Mouse (Mus musculus): ENCODE measurements around the gene Ccnl1. TPM values are rescaled to one million over a fixed set of nuclear protein-coding genes. Genes with fewer than 3 reads are reported as not detected.

The Ccnl1 gene
- polyA plus RNA-seq, 1 experiment, result 12.8 TPM

- no peak overlapping the region for H3K4me3 ChIP-seq
- no peaks in the 10 kb centered on the region for H3K79me2 ChIP-seq (ENCODE audit: control insufficient read depth, insufficient read depth)
- no peaks in the 10 kb centered on the region for H3K27me3 ChIP-seq (ENCODE audit: control insufficient read depth, insufficient read depth, insufficient read length)
- H3K4me2 ChIP-seq (ENCODE audit: low read depth), result no peak overlapping the region
- H3ac ChIP-seq (ENCODE audit: control insufficient read depth, insufficient read length), result no peak overlapping the region
- no peak for TF ChIP-seq POLR2A (IDR thresholded peaks at IDR 0.05; ENCODE audit: insufficient read length, low read depth)
- TF ChIP-seq USF1 (IDR thresholded peaks at IDR 0.05; ENCODE audit: low read depth), result no peak
- no peak for TF ChIP-seq MYOD1 (IDR thresholded peaks at IDR 0.05; ENCODE audit: control insufficient read depth in 1 of 3, insufficient read length in 2 of 3, low read depth in 2 of 3)
- TF ChIP-seq TCF12 (IDR thresholded peaks at IDR 0.05; ENCODE audit: insufficient read depth, poor library complexity, severe bottlenecking), result no peak
- no peak for TF ChIP-seq TCF3 (IDR thresholded peaks at IDR 0.05; ENCODE audit: insufficient read length, low read depth)
- TF ChIP-seq MYOG (IDR thresholded peaks at IDR 0.05; ENCODE audit: control insufficient read depth in 1 of 3, insufficient read depth in 1 of 3, insufficient read length in 2 of 3, low read depth in 2 of 3), result no peak
- no peak for TF ChIP-seq MAX (IDR thresholded peaks at IDR 0.05; ENCODE audit: low read depth)
- no peak for TF ChIP-seq E2F4 (IDR thresholded peaks at IDR 0.05; ENCODE audit: insufficient read depth)
- TF ChIP-seq REST (IDR thresholded peaks at IDR 0.05; ENCODE audit: insufficient read depth, insufficient read length), result no peak
- TF ChIP-seq SRF (IDR thresholded peaks at IDR 0.05; ENCODE audit: control insufficient read depth, insufficient read length, low read depth), result no peak
- no peak for TF ChIP-seq CEBPB (IDR thresholded peaks at IDR 0.05; ENCODE audit: insufficient read depth, poor library complexity, severe bottlenecking)
- H3K36me3 ChIP-seq (ENCODE audit: control insufficient read depth, insufficient read depth), result peaks cover 15% of the 10 kb centered on the region
Measured at GRCm38 (mm10) chr3:65935153-65935552, 22.9 kb downstream of the Ccnl1 start.

GRCm38 (mm10) chr3:65933726-65934125 lies 24.3 kb downstream of the Ccnl1 start:
- Histone ChIP-seq H3K27me3 (ENCODE audit: control insufficient read depth, insufficient read depth, insufficient read length) (no peaks in the 10 kb centered on the region), H3K79me2 (ENCODE audit: control insufficient read depth, insufficient read depth) (no peaks in the 10 kb centered on the region), H3K4me2 (ENCODE audit: low read depth) (no peak overlapping the region), H3K36me3 (ENCODE audit: control insufficient read depth, insufficient read depth) (peaks cover 15% of the 10 kb centered on the region), H3K4me3 (no peak overlapping the region), H3ac (ENCODE audit: control insufficient read depth, insufficient read length) (no peak overlapping the region)
- TF ChIP-seq MYOD1 (IDR thresholded peaks at IDR 0.05; ENCODE audit: control insufficient read depth in 1 of 3, insufficient read length in 2 of 3, low read depth in 2 of 3), result no peak

- Histone ChIP-seq H3K36me3 (ENCODE audit: control insufficient read depth, insufficient read depth) (no peaks in the 10 kb centered on the region), H3ac (ENCODE audit: control insufficient read depth, insufficient read length) (no peak overlapping the region), H3K27me3 (ENCODE audit: control insufficient read depth, insufficient read depth, insufficient read length) (no peaks in the 10 kb centered on the region), H3K4me2 (ENCODE audit: low read depth) (no peak overlapping the region), H3K79me2 (ENCODE audit: control insufficient read depth, insufficient read depth) (no peaks in the 10 kb centered on the region), H3K4me3 (no peak overlapping the region)
- TF ChIP-seq POLR2A (IDR thresholded peaks at IDR 0.05; ENCODE audit: insufficient read length, low read depth) (no peak), SRF (IDR thresholded peaks at IDR 0.05; ENCODE audit: control insufficient read depth, insufficient read length, low read depth) (no peak), MYOD1 (IDR thresholded peaks at IDR 0.05; ENCODE audit: control insufficient read depth in 1 of 3, insufficient read length in 2 of 3, low read depth in 2 of 3) (no peak), REST (IDR thresholded peaks at IDR 0.05; ENCODE audit: insufficient read depth, insufficient read length) (no peak), MYOG (IDR thresholded peaks at IDR 0.05; ENCODE audit: control insufficient read depth in 1 of 3, insufficient read depth in 1 of 3, insufficient read length in 2 of 3, low read depth in 2 of 3) (no peak), E2F4 (IDR thresholded peaks at IDR 0.05; ENCODE audit: insufficient read depth) (no peak), TCF3 (IDR thresholded peaks at IDR 0.05; ENCODE audit: insufficient read length, low read depth) (no peak), CEBPB (IDR thresholded peaks at IDR 0.05; ENCODE audit: insufficient read depth, poor library complexity, severe bottlenecking) (no peak), MAX (IDR thresholded peaks at IDR 0.05; ENCODE audit: low read depth) (no peak), USF1 (IDR thresholded peaks at IDR 0.05; ENCODE audit: low read depth) (no peak)
Measured at GRCm38 (mm10) chr3:65931542-65931941, 26.5 kb downstream of the Ccnl1 start.

- no peak overlapping the region for H3K4me2 ChIP-seq (ENCODE audit: low read depth)
- no peaks in the 10 kb centered on the region for H3K27me3 ChIP-seq (ENCODE audit: control insufficient read depth, insufficient read depth, insufficient read length)
- no peak overlapping the region for H3ac ChIP-seq (ENCODE audit: control insufficient read depth, insufficient read length)
- no peaks in the 10 kb centered on the region for H3K79me2 ChIP-seq (ENCODE audit: control insufficient read depth, insufficient read depth)
- no peak for TF ChIP-seq TCF12 (IDR thresholded peaks at IDR 0.05; ENCODE audit: insufficient read depth, poor library complexity, severe bottlenecking)
- TF ChIP-seq USF1 (IDR thresholded peaks at IDR 0.05; ENCODE audit: low read depth), result no peak
- no peak for TF ChIP-seq CEBPB (IDR thresholded peaks at IDR 0.05; ENCODE audit: insufficient read depth, poor library complexity, severe bottlenecking)
- TF ChIP-seq TCF3 (IDR thresholded peaks at IDR 0.05; ENCODE audit: insufficient read length, low read depth), result no peak
- no peak for TF ChIP-seq POLR2AphosphoS2 (IDR thresholded peaks at IDR 0.05; ENCODE audit: insufficient read length, low read depth)
- no peak for TF ChIP-seq SRF (IDR thresholded peaks at IDR 0.05; ENCODE audit: control insufficient read depth, insufficient read length, low read depth)
- no peak for TF ChIP-seq E2F4 (IDR thresholded peaks at IDR 0.05; ENCODE audit: insufficient read depth)
- no peak for TF ChIP-seq MYOD1 (IDR thresholded peaks at IDR 0.05; ENCODE audit: control insufficient read depth in 1 of 3, insufficient read length in 2 of 3, low read depth in 2 of 3)
- no peak overlapping the region for H3K4me3 ChIP-seq
- no peaks in the 10 kb centered on the region for H3K36me3 ChIP-seq (ENCODE audit: control insufficient read depth, insufficient read depth)
Measured at GRCm38 (mm10) chr3:65930636-65931035, 27.4 kb downstream of the Ccnl1 start.

- Histone ChIP-seq H3K27me3 (ENCODE audit: control insufficient read depth, insufficient read depth, insufficient read length) (no peaks in the 10 kb centered on the region), H3K79me2 (ENCODE audit: control insufficient read depth, insufficient read depth) (no peaks in the 10 kb centered on the region), H3K36me3 (ENCODE audit: control insufficient read depth, insufficient read depth) (no peaks in the 10 kb centered on the region), H3ac (ENCODE audit: control insufficient read depth, insufficient read length) (no peak overlapping the region), H3K4me2 (ENCODE audit: low read depth) (peak overlapping the region; percentile 95), H3K4me3 (peak overlapping the region; percentile 12)
- TF ChIP-seq USF1 (IDR thresholded peaks at IDR 0.05; ENCODE audit: low read depth), result peak; percentile 80
- no peak for TF ChIP-seq POLR2A (IDR thresholded peaks at IDR 0.05; ENCODE audit: insufficient read length, low read depth)
- no peak for TF ChIP-seq TCF3 (IDR thresholded peaks at IDR 0.05; ENCODE audit: insufficient read length, low read depth)
- TF ChIP-seq MYOG (IDR thresholded peaks at IDR 0.05; ENCODE audit: control insufficient read depth in 1 of 3, insufficient read depth in 1 of 3, insufficient read length in 2 of 3, low read depth in 2 of 3), result peak in 1 of 3 experiments; percentile 0
Measured at GRCm38 (mm10) chr3:65929821-65930633, 28.0 kb downstream of the Ccnl1 start.
